Mouse (Mus musculus): ENCODE measurements around the gene Lfng.

DNA sequence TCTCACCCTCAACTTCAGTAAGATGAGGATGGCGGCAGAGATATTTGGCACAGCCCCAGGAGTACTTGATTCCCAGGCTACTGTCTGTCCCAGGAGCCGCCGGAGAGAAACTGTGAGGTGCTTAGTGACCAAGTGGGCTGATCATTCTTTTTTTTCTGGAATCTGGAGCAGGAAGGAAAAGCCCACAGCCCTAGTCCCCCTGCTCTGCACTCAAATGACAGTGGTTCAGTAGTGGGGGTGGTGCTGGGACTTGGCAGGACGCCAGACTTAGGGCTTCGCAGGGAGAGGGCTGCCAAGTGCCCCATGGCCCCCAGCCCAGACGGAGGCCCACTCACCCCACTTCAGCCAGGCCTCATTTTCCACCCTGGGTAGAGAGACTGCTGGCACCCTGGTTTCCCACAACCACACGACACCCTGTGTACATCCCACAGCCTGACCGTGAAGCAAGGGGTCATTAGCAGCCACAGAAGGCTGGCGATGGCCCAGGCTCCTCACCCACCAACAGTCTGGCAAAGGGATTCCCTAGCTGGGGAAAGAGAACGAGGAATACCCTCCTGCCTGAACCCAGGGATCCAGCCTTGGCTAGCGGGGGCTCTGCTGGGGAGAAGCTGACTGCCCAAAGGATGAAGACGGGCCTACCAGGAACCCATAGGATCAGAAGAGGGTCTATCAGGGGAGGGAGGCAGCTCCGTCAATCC is 40.9 kb downstream of the Lfng start:
- TF ChIP-seq CTCF (IDR thresholded peaks at IDR 0.05; ENCODE audit: borderline replicate concordance, insufficient read depth, low read depth, low read length), result no peak
- TF ChIP-seq POLR2A (IDR thresholded peaks at IDR 0.05; ENCODE audit: borderline replicate concordance, insufficient read depth, low read length), result no peak

Measured in cerebellum, adult 2 months (tissue).